Mouse (Mus musculus) lung, adult 2 months (tissue): Measurements from ENCODE around the gene Ube2z.

Source experiments
- CTCF ChIP-seq: fragments of 200-500 bp; IDR thresholded peaks from 2 replicates; pipeline ENCODE4 v1.5.1; 2011; ENCODE audit warnings: mild to moderate bottlenecking, low read length, control low read depth; ENCODE audit not compliant: insufficient read depth
- POLR2A ChIP-seq: fragments of 200-500 bp; IDR thresholded peaks from 2 replicates; pipeline ENCODE4 v1.6.1; 2011; ENCODE audit warnings: low read depth, mild to moderate bottlenecking, control low read depth, low read length, borderline replicate concordance; ENCODE audit errors: extremely low read depth

DNA sequence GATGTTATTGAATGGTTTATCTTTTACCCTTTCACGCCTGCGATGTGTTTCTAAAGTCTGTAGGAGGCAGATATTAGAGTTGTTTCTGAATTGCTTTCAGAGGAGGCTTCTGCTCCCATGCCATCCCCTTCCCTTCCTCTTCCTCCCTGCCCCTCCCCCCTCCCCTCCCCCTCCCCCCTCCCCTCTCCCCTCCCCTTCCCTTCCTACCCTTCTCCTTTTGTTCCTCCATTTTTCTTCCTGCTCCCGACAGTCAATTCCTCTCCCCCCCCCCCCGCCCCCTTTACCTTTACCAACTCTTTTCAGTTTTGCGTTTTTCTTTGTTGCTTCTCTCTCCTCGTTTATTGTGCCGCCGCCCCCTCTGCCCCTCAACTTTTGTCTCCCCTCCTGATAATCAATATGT lies 53.2 kb downstream of the Ube2z start:
- TF ChIP-seq CTCF, result no peak
- TF ChIP-seq POLR2A, result no peak
